Mouse (Mus musculus) liver, adult 2 months (tissue): ENCODE measurements at regions not wholly inside any gene's neighbourhood (a gene's known extent, or its start where the extent isn't known, plus 50 kb on each side); places are given as distances from the start of the nearest gene placed in this dataset.

Source experiments
- DNase-seq: peaks from one replicate; pipeline ENCODE4 v3.0.0-alpha.2; 2011; ENCODE audit warnings: low read depth, low spot score; ENCODE audit errors: extremely low read depth
- H3K27ac ChIP-seq: fragments of 200-500 bp; replicated peaks from 2 replicates; pipeline ENCODE4 v1.5.1; 2012; ENCODE audit warnings: low read depth, mild to moderate bottlenecking, control low read depth, inconsistent platforms, low read length; ENCODE audit not compliant: insufficient read depth
- H3K27me3 ChIP-seq: fragments of 200-500 bp; 2 replicates; pipeline ENCODE4 v1.6.1; 2012; ENCODE audit warnings: mild to moderate bottlenecking, moderate library complexity, low read length, inconsistent platforms; ENCODE audit not compliant: control insufficient read depth, insufficient read depth
- H3K36me3 ChIP-seq: fragments of 200-500 bp; 2 replicates; pipeline ENCODE4 v1.6.1; 2012; ENCODE audit warnings: low read length, inconsistent platforms; ENCODE audit not compliant: control insufficient read depth, insufficient read depth
- H3K4me1 ChIP-seq: fragments of 200-500 bp; 2 replicates; pipeline ENCODE4 v1.6.1; 2011; ENCODE audit warnings: low read length; ENCODE audit not compliant: control insufficient read depth, insufficient read depth
- H3K4me3 ChIP-seq: fragments of 200-500 bp; 2 replicates; pipeline ENCODE4 v1.5.1; 2011; ENCODE audit warnings: low read depth, mild to moderate bottlenecking, control low read depth, low read length, moderate library complexity; ENCODE audit not compliant: insufficient read depth
- H3K79me2 ChIP-seq: fragments of 200-500 bp; 2 replicates; pipeline ENCODE4 v1.6.1; 2012; ENCODE audit warnings: inconsistent platforms, mild to moderate bottlenecking, low read length, moderate library complexity; ENCODE audit not compliant: control insufficient read depth, insufficient read depth
- H3K9ac ChIP-seq: fragments of 200-500 bp; 2 replicates; pipeline ENCODE4 v1.6.1; 2012; ENCODE audit warnings: low read depth, mild to moderate bottlenecking, control low read depth, inconsistent platforms, low read length
- CTCF ChIP-seq: fragments of 200-500 bp; IDR thresholded peaks from 2 replicates; pipeline ENCODE4 v1.5.1; 2011; ENCODE audit warnings: low read depth, low read length, control low read depth
- POLR2A ChIP-seq: fragments of 200-500 bp; IDR thresholded peaks from 2 replicates; pipeline ENCODE4 v1.6.1; 2011; ENCODE audit warnings: low read length, control low read depth; ENCODE audit not compliant: insufficient read depth; ENCODE audit errors: extremely low read depth
- WGBS: fragments of 180-500 bp; shearing (Covaris S2); methylation state at CpG from one replicate; pipeline ENCODE4 v1.1.7; 2018; 5-methylcytosine and 5-hydroxymethylcytosine counted together

DNA sequence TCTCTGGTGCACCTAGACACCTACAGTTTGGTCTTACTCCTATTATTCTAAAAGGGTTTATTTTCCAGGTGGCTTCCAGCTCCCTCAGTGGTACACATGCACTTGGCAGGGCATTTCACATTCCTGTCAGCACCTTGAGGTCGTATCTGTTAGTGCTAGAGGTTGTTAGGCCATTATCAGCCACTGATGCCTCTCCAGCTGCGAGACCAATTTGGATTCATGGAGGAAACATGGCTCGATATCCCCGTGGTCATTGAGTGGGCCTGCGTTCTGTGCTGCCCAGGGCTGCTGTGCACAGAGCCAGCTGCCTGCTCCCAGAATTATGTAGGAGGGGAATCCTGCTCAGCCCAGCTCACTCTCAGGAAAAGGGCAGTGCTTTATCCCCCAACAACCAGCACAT lies 60.1 kb upstream of the Irx1 start:
- no peaks in the 10 kb centered on the region for H3K4me1 ChIP-seq
- 70% methylated on average over 5 of the region's 5 CpGs for WGBS
- H3K9ac ChIP-seq: no peak overlapping the region
- no peaks in the 10 kb centered on the region for H3K79me2 ChIP-seq
- DNase-seq: no peak
- TF ChIP-seq POLR2A (no peak), CTCF (no peak)
- no peak overlapping the region for H3K27ac ChIP-seq
- no peak overlapping the region for H3K4me3 ChIP-seq
- H3K36me3 ChIP-seq: no peaks in the 10 kb centered on the region
- H3K27me3 ChIP-seq: no peaks in the 10 kb centered on the region

DNA sequence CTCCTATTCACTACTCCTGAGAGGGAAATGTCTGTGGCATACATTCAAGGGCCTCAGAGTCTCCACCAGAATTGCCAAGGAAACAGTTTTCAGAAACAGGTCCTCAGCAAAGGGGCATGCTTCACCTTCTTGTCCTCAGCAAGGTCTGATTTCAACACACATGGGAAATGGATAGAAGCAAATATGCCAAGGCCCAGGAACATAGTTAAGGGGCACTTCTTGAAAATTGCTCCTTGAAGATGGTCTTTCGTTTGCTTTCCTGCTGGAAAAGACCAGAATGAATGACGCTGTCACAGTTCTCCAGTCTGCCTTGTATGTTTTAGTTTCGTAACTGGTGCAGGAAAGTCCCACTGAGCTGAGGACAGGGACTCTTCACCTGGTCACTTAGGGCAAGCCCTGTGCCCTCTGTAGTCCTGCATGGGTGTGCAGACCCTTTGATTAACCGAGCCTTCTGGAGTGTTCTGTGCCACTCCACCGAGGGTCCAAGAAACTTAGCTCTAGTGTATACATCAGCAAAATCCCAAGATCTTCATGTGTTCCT lies 80.5 kb upstream of the Irx1 start:
- Histone ChIP-seq H3K36me3 (no peaks in the 10 kb centered on the region), H3K4me3 (no peak overlapping the region), H3K27me3 (no peaks in the 10 kb centered on the region), H3K4me1 (no peaks in the 10 kb centered on the region), H3K27ac (no peak overlapping the region), H3K9ac (no peak overlapping the region), H3K79me2 (no peaks in the 10 kb centered on the region)
- no peak for DNase-seq
- 75% methylated on average over 5 of the region's 5 CpGs for WGBS
- TF ChIP-seq CTCF (no peak), POLR2A (no peak)

DNA sequence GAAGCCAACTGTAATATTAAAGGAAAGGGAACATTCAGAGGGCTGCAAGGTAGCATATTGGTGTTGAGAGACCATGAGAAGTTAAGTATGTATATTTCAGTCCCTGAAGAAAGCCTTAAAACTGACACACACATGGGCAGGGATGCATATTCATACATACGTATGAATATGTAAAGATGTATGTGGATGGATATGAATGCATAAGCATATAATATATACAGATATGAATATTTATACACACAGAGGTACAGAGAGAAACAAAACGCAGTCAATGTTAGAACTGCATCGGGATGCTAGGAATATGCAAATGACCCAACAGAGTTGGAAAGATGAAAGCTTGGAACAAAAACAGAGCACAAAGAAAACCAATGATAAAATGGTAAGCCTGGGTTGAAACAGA lies 92.9 kb upstream of the Irx1 start:
- H3K4me3 ChIP-seq: no peak overlapping the region
- H3K36me3 ChIP-seq: no peaks in the 10 kb centered on the region
- H3K4me1 ChIP-seq: no peaks in the 10 kb centered on the region
- DNase-seq: no peak
- no peak overlapping the region for H3K9ac ChIP-seq
- 92% methylated on average over 3 of the region's 3 CpGs for WGBS
- no peak for TF ChIP-seq CTCF
- no peak for TF ChIP-seq POLR2A
- H3K27me3 ChIP-seq: no peaks in the 10 kb centered on the region
- H3K27ac ChIP-seq: no peak overlapping the region
- H3K79me2 ChIP-seq: no peaks in the 10 kb centered on the region

DNA sequence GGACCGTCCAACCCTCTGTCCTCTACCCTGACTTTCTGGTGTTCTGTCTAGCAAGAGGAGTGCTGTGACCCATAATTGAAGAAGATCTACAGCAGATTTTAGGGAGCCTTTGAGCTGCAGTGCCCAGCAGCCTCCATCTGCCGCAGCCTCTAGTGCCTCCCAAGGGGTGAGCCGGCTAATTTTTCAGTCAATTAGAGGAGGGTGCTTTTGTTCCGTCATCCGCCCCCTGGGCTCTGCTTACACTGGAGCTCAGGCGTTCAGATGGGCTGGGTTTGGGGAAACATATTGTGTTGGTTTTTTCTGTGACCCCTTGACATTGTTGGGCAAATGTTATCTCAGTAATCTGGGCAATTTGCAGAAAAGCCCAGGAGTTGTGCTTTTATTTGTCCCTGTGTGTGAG lies 98.1 kb upstream of the Irx1 start:
- H3K4me3 ChIP-seq: no peak overlapping the region
- DNase-seq: no peak
- no peak overlapping the region for H3K9ac ChIP-seq
- TF ChIP-seq POLR2A (no peak), CTCF (no peak)
- no peak overlapping the region for H3K27ac ChIP-seq
- no peaks in the 10 kb centered on the region for H3K4me1 ChIP-seq
- no peaks in the 10 kb centered on the region for H3K27me3 ChIP-seq
- WGBS: 34% methylated on average over 6 of the region's 6 CpGs
- no peaks in the 10 kb centered on the region for H3K79me2 ChIP-seq
- H3K36me3 ChIP-seq: no peaks in the 10 kb centered on the region

DNA sequence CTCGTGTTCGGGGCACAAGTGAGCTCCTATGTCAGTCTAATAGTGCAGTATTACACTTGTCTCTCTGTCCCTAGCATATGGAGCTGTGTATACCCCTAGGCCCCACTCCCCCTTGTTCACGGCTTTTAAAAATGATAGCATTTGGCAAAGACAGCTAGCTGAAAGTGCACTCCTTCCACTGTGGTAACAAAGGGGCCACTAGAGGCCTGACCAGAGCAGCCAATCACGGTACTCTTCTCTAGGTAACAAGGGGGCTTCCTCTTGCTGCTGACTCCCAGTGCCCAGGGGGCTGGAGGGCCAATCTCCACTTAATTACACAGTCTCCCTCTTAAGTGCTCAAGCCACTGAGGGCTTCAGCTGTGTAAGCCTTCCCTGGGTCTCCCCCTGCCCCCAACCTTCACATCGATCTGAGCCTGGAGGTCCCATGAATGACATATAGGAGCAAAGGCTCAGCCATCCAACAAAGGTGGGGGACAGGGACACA lies 99.8 kb upstream of the Irx1 start:
- Histone ChIP-seq H3K79me2 (no peaks in the 10 kb centered on the region), H3K27me3 (no peaks in the 10 kb centered on the region), H3K4me1 (no peaks in the 10 kb centered on the region), H3K36me3 (no peaks in the 10 kb centered on the region), H3K4me3 (no peak overlapping the region), H3K27ac (no peak overlapping the region), H3K9ac (no peak overlapping the region)
- DNase-seq: no peak
- TF ChIP-seq POLR2A (no peak), CTCF (no peak)
- WGBS: 74% methylated on average over 5 of the region's 5 CpGs

DNA sequence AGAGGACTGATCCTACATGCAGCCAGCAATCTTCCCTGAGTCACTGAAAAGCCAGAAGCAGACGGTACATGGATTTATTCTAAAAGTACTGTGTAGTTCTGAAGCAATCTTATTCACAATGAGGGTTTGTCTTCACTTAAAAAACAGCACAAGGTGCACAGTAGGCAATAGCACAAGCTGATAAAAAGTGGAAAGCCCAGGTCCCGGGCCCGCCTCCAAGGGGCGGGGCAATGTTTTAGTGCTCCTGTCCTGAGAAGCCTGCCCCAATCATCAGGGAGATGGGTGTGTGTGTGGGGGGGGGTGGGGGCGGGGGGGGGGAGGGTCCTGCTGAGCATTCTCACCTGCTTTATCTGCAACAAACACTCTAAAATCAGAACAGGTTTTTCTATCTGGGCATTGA lies 133.1 kb upstream of the Irx1 start:
- no peaks in the 10 kb centered on the region for H3K36me3 ChIP-seq
- 44% methylated on average over 5 of the region's 5 CpGs for WGBS
- no peak overlapping the region for H3K4me3 ChIP-seq
- no peaks in the 10 kb centered on the region for H3K79me2 ChIP-seq
- no peaks in the 10 kb centered on the region for H3K27me3 ChIP-seq
- H3K4me1 ChIP-seq: no peaks in the 10 kb centered on the region
- no peak overlapping the region for H3K9ac ChIP-seq
- no peak for TF ChIP-seq POLR2A
- DNase-seq: no peak
- no peak overlapping the region for H3K27ac ChIP-seq
